Mouse (Mus musculus) megakaryocyte, adult 5-6 weeks (primary cell): ENCODE measurements around the gene Stac3. TPM values are rescaled to one million over a fixed set of nuclear protein-coding genes. Genes with fewer than 3 reads are reported as not detected.

ENCODE experiments used
- ATAC-seq: 2 replicates; pipeline ENCODE4 v1.8.0; 2016; ENCODE audit warnings: mild to moderate bottlenecking, inconsistent platforms; ENCODE audit not compliant: poor library complexity, severe bottlenecking
- total RNA-seq, 2 experiments: library from RNA; stranded (forward) in 1 of 2; stranded (reverse) in 1 of 2; fragments of 153-499, 151-499 nt in 1 of 2; fragments of 221-1000, 200-1000 nt in 1 of 2; gene quantifications; 2 replicates each; pipeline versions ENCODE4 v1.2.3 to v1.2.4; 2015 to 2017

The Stac3 gene
- total RNA-seq (2015) (1.2 TPM in 1 of 2 replicates, not detected in the other), total RNA-seq (2017) (0.40 TPM in 1 of 2 replicates, not detected in the other)

- ATAC-seq, result no peak
Measured at GRCm38 (mm10) chr10:127500894-127501893, at the start of gene Stac3. TSS of gene Stac3 (plus strand) at chr10:127501686.

- ATAC-seq, result no peak
Measured at GRCm38 (mm10) chr10:127453701-127454100, 47.8 kb upstream of the Stac3 start.

- ATAC-seq, result no peak
Measured at GRCm38 (mm10) chr10:127462411-127463096, 38.9 kb upstream of the Stac3 start.

DNA sequence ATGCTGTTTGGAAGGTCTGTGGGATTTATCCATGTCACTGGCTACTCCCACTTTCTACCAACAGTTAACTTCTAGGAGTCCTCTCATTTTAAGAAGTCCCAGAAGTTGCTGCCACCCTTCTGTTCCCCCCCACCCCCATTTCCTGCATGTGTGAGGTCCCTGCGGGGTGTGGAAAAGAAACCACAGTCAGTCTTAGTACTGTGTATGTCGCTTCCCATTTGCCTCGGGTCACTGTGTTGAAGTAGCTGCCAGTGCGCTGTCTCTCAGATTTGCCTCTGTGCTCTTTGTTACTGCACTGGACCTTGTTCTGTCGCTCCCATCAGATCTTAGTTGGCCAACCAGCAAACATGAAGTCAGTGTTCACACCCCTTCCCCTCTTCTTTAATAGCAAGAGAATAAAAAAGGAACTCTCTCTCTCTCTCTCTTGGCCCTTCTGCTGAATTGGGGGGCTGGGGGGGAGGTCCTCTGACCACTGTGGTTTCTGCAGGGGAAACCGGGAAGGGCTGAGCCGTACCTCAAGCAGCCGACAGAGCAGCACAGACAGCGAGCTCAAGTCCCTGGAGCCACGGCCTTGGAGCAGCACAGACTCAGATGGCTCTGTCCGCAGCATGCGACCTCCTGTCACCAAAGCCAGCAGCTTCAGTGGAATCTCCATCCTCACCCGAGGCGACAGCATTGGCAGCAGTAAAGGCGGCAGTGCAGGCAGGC lies 30.1 kb upstream of the Stac3 start:
- ATAC-seq, result peak; percentile 74

DNA sequence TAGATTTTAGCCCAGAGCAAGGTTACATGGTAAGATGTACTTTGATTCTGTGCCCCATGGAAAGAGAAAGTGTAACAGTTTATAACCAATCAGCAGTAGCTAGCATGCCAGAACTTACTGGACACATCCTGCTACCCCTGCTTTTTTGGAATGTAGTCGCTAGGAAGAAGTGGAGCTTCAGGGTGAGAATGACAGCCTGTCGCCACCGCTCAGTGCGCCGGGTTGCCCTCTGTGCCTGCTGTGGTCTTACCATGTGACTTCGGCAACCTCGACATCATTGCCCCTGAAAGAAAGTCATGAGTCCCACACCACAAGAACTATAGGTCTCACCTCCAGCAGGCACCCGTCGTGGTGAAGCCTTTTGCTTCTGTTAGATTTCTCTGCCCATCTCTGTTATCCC lies 28.8 kb upstream of the Stac3 start:
- no peak for ATAC-seq

DNA sequence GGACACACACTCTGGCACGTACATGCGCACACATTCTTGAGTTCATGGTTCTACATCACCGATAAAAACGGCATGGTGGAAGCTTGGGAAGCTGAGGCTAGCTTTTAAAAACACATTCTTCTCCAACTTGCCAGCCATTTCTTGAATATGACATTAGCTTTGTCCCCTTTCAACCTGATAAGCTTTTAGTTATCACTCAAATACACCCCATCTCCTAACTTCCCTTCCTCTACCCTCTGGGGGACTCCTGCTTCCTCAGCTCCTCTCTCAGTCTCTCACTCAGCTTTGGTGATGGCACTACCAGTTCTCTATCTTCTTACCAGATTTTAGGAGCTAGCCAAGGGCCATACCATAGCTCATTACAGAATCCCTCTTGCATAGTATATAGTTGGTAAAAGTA lies 26.3 kb upstream of the Stac3 start:
- no peak for ATAC-seq

DNA sequence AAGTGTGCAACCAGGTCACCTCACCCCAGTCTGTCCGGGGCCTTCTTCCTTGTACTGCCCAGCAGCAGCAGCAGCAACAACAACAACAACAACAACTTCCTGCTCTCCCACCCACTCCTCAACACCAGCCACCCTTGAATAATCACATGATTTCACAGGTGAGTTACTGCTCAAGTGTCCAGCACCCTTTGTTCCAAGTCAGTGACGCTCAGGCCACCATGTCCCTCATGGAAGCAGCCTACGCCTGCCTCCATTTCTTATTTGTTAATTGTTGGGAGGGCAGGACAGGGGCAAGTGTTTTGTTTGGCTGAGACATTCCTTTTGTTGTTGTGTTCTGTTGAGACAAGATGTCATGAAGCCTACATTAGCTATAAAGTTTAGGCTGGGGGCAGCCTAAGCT lies 24.9 kb upstream of the Stac3 start:
- ATAC-seq, result no peak

DNA sequence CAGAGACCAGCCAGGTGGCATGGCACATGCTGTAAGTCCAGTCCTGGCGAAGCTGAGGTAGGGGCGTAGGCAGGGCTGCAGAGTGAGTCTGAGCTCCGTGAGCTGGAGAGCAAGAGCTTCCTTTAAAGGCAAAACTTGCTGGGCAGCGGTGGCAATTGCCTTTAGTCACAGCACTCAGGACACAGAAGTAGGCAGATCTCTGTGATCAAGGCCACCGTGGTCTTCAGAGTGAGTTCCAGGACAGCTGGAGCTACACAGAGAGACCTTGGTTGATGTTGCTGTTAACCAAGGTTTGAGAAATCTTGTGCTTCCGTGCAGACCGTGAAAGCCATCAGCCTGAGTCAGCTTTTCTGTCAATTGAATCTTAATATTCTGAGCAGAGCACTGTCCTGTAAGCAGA lies 24.2 kb upstream of the Stac3 start:
- ATAC-seq, result no peak

DNA sequence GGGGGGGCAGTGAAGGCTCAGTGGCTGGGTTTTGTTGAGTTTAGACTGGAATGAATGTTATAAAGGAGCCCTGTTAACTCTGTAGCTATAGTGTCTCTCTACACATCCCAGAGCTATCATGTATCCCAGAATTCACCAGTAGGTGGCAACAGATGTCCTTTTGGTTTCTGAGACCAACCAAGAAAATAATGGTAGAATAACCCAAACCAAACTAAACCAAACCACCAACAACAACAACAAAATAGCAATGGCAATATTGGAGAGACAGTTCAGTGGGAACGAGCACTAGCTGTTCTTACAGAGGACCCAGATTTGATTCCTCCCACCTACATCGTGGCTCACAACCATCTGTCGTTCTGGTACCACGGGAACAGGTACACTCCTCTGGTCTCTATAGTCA lies 22.4 kb upstream of the Stac3 start:
- no peak; the same call in 1 of the 2 replicates for ATAC-seq

- peak; percentile 89 for ATAC-seq
Measured at GRCm38 (mm10) chr10:127480833-127481813, 20.4 kb upstream of the Stac3 start.

GRCm38 (mm10) chr10:127485235-127485634 lies 16.3 kb upstream of the Stac3 start:
- no peak for ATAC-seq

- no peak for ATAC-seq
Measured at GRCm38 (mm10) chr10:127488856-127489255, 12.6 kb upstream of the Stac3 start.

DNA sequence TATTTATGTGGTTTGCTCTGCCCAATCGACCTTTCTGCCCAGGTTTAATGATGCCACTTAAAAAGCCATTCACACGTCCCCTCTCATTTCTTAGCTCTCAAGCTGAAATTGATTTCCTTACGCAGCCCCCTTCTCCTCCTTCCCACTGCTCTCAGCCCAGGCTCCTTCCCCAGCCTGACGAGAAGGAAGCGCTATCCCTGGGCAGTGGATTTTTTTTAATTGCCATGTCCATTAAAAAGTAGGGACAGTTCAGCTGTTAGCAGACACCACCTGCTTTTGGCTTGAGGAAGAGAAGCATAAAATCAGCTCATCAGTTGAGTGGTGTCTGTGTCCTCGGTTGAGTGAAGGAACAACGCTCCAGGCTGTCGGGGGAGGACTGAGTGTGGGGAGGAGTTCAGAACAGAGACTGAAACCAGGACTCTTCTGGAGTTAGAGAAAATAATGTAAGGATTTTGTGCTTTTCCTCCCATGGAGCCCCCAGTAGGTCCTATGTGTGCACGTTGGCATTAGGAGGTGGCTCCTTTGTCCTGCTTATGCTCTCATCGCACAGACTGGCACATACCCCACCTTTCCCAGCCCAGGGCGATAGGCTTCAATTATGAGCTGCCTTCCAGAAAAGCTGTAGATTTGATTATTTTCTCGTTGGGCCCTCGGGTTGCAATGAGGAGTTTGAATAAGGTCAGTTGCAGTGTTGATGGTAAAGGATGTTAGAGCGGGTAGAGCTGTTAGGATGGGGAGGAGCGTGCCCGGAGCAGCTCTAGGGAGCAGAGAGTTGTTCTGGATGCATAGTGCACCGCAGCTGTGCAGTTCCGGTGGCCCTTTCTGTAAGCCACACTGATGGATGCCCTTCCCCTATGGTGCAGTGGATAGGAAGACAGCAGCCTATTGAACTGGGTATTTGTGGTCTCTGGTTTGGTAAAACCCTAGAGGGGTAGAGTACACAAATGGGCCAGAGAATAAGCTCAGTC lies 11.0 kb upstream of the Stac3 start:
- ATAC-seq, result no peak

DNA sequence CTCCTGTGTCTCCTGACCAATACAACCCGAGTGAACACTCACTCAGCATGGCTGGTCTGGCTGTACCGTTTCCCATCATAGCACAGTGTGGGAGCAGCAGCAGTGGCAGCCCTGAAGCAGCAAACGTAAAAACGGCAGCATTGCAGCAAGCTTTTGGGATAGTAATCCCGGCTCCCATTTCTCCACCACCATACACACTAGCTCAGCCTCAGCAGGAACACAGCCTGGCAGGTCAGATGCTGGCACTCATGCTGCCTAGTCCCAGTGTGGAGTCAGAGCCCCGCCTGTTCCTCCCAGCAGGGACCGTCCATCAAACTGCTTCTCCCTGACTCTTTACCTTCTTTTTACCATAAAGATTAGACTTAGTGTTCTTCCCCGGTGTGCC lies 10.4 kb upstream of the Stac3 start:
- no peak for ATAC-seq

- ATAC-seq, result no peak
Measured at GRCm38 (mm10) chr10:127492118-127492517, 9.4 kb upstream of the Stac3 start.

- ATAC-seq, result no peak
Measured at GRCm38 (mm10) chr10:127496156-127496555, 5.3 kb upstream of the Stac3 start.

- ATAC-seq, result no peak
Measured at GRCm38 (mm10) chr10:127499516-127499915, 2.0 kb upstream of the Stac3 start.

- no peak for ATAC-seq
Measured at GRCm38 (mm10) chr10:127500042-127500441, 1.4 kb upstream of the Stac3 start.

GRCm38 (mm10) chr10:127508239-127508638 lies 6.8 kb downstream of the Stac3 start:
- peak; percentile 37 for ATAC-seq
